Mouse (Mus musculus): ENCODE results near the gene Zc2hc1b.
"Not testable (repeated sequence)": the region's sequence is repeated elsewhere in the genome, so short reads cannot be mapped to it uniquely, and the experiment has no call there.

The Zc2hc1b gene

DNA sequence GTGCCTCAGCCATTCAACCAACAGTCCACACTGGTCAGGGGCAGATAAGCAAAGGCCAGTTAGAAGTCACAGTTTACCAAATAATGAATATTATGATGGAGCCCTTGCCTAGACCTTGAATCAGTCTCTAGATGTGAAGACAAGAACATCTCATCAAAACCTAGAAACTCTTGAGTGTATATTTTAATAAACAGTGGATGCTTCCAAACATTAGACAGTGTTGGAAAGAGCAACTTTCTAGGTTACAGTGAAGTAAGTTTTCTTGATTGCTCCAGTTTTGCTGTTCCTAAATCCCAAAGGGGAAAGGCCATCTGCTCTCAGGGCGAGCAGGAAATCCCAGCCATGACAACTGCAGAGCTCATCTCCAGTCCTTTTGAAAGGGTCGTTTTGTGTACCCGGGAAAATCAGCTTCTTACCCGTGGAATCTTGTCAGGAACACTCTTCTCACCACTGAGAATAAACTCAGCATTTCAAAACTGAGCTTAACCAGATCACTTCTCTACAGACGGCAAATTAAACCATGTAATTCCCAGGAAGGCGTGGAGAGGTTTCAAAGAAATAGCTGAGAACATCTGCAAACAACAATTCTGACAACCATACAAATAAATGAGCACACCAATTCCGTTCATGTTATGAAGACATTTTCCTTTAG lies at the start of gene Zc2hc1b:
Zc2hc1b (minus strand) TSS at position 51 of the 652 bp plus-strand sequence.
- no peak for DNase-seq (ENCODE audit: low spot score)

DNA sequence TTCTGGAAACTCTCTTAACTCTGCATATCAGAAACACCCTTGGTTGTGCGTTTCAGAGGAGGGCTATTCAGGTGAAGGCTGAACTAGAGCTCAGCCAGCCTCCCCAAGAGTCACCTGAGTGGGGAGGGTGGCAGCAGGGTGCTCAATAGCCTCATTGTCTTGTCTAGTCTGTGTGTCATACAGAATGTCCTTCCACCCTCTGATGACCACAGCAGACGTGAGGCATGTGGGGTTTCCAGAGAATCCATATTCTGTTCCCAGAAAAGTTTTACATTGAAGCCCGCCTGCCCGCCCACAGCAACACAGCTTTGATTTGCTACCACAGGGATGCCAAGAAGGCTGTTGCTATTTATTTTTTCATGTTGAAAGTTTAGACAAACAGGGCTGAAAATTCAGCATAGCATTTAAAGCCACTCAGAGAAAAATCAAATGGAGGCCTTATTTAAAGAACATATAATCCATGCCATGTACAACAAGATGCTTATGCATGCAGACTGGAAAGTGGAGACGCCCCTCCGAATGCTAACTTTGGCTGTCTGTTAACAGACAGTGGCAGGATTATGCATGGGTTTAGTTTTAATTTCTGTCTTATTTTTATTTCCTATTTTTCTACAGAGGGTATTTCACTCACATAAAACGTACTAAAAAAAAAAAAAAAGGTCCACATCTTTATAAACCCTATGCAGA lies 47.7 kb upstream of the Zc2hc1b start:
- no peak for DNase-seq (ENCODE audit: low spot score)

GRCm38 (mm10) chr10:13222135-13222534 lies 44.3 kb upstream of the Zc2hc1b start:
- no peak for DNase-seq (ENCODE audit: low spot score)

DNA sequence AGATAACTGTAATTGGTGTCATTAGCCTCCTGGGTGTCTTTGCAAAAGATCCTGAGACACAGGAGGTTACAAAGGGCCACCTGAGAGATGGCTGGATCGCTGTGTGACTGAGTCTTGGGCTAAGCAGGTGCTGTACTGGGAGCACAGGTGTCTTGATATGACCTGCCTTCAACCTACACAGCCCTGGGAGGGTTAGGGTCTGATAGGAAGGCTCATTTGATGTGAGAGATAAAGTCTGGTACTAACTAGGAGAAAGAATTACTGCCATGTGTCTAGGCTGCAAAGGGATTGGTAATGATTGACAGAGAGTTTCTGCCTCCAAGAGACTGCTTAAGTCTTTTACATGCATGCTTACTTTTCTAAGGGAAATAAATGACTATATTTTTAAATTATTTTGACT lies 42.2 kb upstream of the Zc2hc1b start:
- no peak for DNase-seq (ENCODE audit: low spot score)

DNA sequence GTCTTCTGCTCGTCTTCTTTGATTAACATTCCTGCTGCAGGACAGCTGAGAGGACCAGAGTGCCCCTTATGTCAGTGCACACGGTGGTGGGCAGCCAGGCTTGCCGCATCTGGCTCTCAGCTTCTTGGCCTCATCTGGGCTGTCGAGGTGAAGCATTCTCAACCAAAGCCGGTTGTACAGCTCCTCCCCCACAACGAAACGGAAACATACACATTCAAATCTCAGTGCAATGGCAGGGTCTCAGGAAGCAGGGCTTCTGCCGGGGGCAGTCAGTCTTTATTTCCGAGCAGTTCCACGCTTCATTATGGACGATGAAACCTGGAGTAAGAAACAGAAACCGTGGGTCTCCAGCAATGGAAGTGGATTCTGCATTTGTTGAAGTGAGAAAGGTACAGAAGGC lies 36.1 kb upstream of the Zc2hc1b start:
- DNase-seq (ENCODE audit: low spot score): no peak

GRCm38 (mm10) chr10:13212829-13213228 lies 35.0 kb upstream of the Zc2hc1b start:
- DNase-seq (ENCODE audit: low spot score): no peak

- DNase-seq (ENCODE audit: low spot score): no peak
These were observed 34.5 kb upstream of the Zc2hc1b start for GRCm38 (mm10) chr10:13212326-13212725.

DNA sequence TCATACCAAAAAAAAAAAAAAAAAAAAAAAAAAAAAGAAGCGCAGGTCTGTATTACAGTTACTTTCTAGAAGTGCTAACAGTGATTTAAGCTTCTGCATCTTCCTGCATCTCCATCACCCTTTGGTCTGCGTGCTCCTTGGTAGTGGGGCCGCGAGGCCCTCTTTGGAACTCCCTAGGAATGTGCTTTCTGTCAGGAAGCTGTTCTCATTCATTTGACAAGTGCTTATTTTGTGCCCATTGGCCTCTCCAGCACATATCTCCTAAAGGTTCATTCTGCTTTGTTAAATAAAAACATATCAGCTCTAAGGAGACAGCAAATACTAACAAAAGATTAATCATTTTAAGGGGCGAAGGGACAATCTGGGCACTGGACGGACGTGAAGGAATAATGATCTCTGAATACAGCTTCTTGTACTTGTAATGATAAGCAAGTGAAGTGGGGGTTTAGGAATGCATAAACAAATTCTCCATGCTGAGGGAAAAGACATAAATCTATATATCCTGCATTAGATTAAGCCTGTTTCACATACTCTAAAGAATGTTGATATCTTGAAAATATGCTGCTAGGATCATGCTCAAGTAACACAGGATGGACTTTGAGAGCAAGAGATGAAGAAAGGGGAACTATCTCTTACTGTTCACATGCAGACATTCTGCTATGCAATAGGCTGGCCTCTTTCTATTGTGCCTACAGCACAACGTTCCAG lies 32.3 kb upstream of the Zc2hc1b start:
- DNase-seq (ENCODE audit: low spot score): no peak

- DNase-seq (ENCODE audit: low spot score): no peak
These were observed 31.7 kb upstream of the Zc2hc1b start for GRCm38 (mm10) chr10:13209506-13209905.

DNA sequence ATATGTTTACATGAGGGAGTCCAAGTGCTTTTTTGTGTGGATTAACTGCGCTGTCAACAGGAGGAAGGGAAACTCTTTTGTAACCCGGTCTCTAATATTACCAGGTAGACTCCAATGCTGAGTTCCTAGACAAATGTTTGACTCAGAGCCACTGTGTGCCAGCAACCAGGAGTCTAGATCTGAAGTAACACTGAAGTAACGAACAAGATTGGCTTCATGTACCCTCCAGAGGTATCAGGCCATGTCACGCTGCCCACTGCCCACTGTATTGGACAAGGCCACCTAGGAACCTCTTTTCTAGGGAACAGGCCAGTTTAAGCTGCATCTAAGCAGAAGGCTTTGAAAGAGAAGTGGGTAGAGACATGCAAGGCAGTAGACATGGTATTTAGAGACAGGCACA lies 31.2 kb upstream of the Zc2hc1b start:
- DNase-seq (ENCODE audit: low spot score): no peak

DNA sequence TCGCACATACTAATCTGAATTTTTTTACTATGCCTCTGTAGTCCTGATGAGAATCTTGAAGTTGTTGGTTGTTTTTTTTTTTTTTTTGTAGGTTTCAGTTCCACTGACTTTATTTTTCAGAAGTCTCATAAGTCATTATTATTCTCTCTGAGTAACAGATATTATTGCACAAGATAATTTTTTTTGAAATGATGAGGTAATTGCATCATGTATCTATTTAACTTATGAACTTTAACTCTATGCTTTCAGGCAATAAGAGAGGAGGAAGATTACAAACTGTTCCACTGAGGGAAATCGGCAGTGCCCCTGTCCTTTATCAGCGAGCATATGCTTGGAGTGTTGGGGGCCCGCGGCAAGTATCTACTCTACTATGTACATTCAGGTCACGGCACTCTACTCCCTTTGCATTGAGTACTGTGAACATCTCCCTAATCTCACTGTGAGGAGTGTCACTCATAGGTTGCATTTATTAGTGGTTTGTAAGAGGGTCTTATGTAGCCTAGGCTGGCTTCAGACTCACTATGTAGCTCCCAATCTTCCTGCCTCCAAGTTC lies 24.0 kb upstream of the Zc2hc1b start:
- DNase-seq (ENCODE audit: low spot score): no peak

- no peak for DNase-seq (ENCODE audit: low spot score)
These were observed 23.0 kb upstream of the Zc2hc1b start for GRCm38 (mm10) chr10:13200862-13201261.

DNA sequence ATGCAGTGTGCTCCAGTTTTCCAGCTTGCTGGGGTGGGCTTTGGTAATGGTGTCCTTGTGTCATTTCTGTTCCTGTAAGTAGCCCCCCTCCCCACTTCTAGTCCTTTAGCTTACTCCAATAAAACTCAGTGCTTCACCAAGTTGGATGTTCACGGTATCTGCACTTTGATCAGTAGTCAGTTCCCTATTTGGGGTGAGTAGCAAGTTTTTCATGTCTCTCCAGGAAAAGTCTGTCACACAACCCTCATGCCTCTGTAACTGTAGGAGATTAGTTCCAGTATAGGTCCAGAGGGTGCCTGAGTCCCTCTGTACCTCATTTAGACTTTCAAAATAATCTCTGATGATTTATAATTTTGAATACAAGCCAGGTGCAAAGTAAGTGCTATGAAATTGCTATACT lies 21.4 kb upstream of the Zc2hc1b start:
- no peak for DNase-seq (ENCODE audit: low spot score)

GRCm38 (mm10) chr10:13196872-13197507 lies 19.2 kb upstream of the Zc2hc1b start:
- no peak for DNase-seq (ENCODE audit: low spot score)

- DNase-seq (ENCODE audit: low spot score): not testable (repeated sequence)
These were observed 15.7 kb upstream of the Zc2hc1b start for GRCm38 (mm10) chr10:13193496-13193895.

DNA sequence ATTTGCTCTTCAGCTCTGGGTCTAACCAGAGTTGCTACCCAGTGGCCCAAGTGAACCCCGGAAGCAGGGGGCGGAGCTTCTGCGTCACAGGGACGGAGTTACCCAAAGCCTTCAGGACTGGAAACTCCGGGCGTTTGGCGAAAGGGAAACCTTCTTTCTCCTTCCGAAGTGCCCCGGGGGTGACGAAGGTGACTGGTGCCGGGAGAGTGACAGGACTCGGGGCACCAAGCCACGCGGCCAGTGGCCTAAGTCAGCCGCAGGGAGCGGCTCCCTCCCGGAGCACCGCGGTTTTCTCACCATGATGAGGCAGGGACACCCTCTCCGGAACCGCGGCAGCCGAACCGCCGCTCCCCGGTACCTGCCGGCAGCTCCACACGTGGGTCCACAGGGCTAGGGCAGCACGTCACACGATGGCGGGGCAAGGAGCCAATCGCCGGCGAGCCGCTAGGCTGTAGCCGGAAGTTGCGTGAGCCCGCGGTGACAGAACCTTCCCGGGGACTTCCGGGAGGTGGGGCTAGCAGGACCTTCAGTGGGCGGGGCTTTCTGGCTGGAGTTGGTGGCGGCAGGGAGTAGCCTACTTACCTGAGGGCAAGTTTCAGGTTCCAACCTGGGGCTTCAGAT lies 15.0 kb upstream of the Zc2hc1b start, which contains the start of gene Ltv1:
Ltv1 (minus strand) TSS at position 438 of the 621 bp plus-strand sequence.
- DNase-seq (ENCODE audit: low spot score): peak; percentile 94

DNA sequence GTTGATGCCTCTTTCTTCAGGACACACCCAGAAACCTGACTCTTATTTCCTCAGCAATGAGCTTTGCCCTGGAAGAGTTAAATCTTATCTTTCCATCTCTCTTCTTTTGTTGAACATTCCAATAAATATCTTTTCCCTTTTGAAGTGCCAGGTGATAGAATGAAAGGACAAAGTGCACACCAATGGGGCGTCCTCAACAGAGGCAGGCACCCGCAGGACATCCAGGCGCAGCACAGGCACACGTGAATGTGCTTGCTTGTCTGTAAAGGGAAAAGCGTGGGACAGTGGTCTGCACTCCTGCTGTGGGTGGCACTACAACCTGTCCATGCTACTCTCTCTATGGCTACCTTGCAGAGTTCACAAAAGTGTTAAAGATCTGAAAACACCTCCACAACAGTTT lies 12.1 kb upstream of the Zc2hc1b start:
- DNase-seq (ENCODE audit: low spot score): no peak

DNA sequence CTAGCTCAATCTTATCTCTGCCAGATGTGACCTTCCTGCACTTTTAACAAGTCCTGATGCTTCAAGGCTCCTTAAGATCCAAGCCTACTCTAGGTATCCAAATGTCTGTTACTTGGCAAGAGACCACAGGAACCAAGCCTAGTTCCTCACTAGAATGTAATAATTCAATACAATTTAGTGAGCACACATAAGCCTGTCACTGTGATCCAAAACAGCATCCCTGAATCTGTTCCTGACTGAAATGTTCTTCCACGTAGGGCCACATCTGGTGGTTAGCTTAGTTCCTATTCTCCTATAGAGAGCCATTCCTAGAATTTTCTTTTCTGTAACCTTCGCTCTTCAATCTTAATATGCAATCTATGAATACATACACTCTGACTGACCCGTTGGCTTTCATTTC lies 8.9 kb upstream of the Zc2hc1b start:
- no peak for DNase-seq (ENCODE audit: low spot score)

GRCm38 (mm10) chr10:13184170-13184766 lies 6.4 kb upstream of the Zc2hc1b start:
- DNase-seq (ENCODE audit: low spot score): no peak

DNA sequence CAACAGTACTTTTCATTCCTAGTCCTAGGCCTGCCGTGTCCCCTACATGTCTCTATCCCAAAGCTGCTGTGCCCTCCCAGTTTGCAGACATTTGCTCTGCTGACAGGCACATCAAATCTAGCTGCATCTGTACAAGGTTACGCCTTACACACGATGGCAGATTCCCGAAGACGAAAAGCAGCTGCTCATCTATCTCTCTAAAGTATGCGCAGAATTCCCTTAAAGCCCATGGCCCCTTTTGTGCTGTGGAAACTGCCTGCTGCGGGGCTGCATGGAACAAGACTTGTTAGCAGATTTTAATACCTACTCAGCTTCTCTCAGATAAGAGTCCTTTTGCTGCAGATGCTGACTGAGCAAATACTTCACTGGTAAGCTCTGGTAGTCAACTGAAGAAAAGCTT lies 2.4 kb upstream of the Zc2hc1b start:
- DNase-seq (ENCODE audit: low spot score): no peak

GRCm38 (mm10) chr10:13175866-13176265 lies 2.0 kb downstream of the Zc2hc1b start:
- no peak for DNase-seq (ENCODE audit: low spot score)

Measured in ovary, postnatal 36 days (tissue).